Mouse (Mus musculus): ENCODE measurements at regions not wholly inside any gene's neighbourhood (a gene's known extent, or its start where the extent isn't known, plus 50 kb on each side); places are given as distances from the start of the nearest gene placed in this dataset.

DNA sequence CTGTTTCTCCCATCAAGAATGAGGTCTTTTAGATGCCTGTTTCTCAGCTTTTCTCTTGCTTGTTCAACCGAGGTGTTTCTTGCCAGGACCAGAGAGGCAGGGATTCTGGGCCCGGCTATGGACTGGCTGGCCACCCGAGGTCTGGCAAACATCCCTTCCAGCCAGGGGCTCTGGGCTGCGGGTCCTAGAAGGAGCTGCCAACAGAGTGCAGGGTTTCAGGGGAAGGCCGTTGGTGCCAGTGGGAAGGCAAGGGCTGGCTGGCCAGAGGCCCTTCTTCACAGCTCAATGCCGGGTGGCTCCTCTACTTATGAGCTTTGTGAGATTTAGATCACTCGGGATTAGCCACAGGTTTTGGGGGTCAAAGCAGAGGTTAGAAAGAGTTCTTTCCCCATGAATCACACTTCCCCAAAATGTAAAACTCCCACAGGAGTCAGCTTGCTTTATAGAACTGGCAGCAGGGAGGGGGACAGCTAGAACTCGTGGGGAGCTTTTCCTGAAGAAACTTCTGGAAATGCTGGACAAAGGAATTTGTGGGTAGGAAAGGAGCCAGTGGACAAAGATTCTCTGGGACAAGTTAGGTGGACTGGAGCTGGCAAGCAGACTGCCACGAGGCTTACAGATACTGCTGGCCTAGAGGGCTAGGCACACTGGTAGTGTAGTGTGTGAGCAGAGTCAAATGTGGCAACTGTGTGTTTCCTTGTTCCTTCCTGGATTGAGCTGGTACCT is 104.1 kb upstream of the Vps8 start:
- peak in 1 of 2 experiments; percentile 31 for DNase-seq (ENCODE audit: low spot score in 2 of 2)

DNA sequence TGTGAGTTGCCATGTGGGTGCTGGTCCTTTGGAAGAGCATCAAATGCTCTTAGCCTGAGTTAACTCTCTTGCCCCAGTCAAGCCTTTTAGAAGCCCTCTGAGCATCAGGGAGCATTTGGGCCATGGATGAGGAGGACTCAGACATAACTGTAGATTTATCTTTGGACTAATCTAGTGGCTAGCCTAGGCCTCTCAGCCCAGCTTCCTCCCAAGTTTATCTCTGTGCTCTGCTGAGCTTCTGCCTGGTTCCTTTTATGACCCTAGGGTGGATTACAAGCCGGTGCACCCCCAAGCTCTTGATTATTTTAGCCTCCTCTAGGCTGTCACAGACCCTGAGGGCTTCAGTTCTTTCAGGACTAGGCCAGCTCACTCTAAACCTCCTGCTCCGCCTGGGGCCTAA is 102.6 kb upstream of the Vps8 start:
- DNase-seq (ENCODE audit: low spot score in 2 of 2) = no peak

DNA sequence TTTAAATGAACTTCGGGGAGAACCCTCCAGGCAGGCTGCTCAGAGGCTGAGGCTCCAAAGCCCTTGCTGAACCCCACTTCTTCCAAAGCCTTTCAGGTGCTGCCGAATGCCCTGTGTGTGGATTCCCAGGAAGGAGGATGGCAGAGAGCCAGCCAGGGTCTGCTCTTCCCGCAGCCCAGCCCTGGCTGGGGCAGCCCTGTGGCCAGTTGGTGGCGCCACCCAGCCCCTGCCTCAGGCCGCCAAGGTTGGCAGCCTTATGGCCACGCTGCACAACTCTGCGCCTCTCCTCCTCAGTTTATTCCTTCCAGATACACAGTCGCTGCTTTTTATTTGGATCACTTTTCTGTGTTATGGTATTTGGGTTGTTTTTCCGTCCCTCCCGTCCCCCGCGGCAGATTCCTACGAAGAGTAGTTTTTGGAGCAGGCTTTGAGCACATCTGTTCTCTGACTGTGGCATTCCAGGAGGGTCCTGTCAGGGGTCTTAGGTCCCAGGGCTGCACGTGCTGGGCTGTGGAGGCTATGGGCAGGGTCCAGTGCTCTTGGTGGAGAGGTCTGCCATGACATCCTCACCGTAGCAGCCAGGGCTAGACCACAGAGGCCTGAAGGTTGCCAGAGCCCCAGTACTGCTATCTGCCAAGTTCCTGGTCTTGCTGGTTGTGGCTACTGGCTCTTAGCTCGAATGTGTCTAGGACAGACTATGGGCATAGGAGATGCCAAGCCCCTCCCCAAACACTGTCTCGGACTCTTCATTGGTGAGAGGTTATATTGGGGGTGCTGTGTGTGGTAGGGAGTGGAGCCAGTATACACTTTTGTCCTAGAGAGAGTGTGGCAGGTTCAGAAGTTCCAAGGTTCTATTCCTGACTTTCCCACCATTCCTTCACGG is 101.5 kb upstream of the Vps8 start:
- DNase-seq (ENCODE audit: low spot score in 2 of 2) = no peak

DNA sequence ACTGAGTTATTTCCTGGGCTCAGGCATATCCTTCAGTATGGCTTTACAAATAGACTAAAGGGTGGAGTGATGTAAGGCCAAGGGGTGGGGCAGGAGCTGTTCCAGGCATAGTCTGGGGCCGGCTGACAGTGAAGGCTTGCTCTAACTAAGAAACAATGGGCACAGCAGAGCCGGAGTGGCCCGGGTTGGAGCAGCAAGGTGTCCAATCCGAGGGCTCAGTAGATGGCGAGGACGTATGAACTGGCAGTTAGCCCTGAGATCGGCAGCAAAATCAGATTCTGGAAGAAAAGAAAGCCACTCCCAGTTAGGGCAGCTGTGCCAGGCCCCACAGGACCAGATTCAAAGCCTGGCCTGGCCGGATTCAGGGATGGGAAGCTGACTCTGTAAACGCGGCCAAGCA is 100.5 kb upstream of the Vps8 start:
- DNase-seq (ENCODE audit: low spot score in 2 of 2) = no peak

DNA sequence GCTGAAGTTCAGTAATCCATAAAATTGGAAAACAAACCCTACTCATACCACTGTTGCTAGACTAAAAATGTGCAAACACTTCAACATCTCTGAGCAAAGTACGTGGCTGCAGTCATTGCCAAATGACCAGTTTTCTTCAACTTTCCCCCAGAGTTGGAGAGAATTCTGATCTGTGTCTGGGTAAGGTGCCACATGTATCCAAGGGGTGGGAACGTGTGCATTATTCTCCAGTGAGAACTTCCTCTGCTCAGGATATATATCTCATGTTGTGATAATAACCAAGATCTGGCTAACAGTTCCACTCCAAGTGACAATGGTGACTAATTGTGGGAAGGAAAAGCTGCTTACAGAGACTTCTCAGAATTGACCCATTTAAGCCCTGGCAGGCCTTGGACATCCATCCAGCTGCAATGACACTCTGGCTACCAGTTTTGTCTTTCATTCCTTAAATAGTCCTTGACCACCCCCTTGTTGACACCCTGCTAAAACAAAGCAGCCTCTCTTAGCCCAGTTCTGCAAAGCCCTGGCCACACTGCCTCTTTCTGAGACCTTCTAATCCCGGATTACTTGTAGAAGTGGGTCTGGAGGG is 99.4 kb upstream of the Vps8 start:
- no peak for DNase-seq (ENCODE audit: low spot score in 2 of 2)

DNA sequence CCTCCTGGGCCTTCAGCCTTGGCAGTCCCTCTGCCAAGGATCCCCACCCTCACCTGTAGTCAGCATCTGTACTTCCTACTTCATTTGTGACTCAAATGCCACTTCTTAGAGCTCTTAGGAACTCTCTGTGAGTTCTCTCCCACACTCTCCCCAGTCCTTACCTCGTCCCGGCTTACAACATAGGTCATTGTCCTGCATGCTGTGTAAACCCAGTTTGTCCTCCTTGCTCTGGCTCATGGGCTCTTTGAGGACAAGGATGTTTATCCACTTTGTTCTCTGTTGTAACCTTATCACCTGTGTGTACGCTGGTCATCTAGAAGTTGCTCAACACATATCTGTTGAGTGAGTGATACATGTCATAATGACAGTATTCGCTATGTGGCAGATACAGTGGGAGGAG is 94.9 kb upstream of the Vps8 start:
- no peak for DNase-seq (ENCODE audit: low spot score in 2 of 2)

DNA sequence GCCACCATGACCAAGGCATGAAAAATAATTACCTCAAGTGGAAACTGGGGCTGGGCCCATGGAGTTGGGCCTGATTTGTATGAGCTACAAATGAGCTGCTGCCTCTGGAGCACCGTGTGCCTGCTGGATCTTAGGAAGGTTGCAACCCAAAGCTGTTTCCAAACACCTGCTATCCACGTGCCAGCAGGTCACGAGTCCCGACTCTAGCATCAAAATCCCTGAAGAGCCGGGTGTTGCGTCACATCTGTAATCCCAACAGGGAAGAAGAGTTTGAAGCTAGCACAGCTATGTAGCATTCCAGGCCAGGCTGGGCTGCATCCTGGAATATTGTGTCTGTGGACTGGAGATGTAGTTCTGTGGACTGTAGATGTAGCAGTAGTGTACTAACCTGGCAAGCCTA is 93.7 kb upstream of the Vps8 start:
- DNase-seq (ENCODE audit: low spot score in 2 of 2) = no peak

DNA sequence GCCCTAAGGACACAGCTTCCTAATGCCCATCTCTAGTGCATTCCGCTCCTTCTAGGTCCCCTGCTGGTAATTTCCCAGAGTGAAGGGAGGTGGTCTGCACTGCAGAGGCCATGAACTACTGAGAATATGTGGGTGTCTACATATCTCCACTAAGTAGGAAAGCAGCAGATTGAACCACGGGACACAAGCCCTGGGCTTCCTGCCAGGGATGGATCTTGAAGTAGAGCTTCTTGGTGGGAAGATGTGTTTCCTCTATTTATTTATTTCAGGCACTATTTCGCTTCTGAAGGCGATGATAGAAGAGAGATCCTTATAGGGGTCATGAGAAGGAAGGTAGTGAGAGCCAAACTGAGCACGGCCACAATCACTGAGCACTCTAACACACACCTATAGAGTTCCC is 91.7 kb upstream of the Vps8 start:
- DNase-seq (ENCODE audit: low spot score in 2 of 2) = no peak

DNA sequence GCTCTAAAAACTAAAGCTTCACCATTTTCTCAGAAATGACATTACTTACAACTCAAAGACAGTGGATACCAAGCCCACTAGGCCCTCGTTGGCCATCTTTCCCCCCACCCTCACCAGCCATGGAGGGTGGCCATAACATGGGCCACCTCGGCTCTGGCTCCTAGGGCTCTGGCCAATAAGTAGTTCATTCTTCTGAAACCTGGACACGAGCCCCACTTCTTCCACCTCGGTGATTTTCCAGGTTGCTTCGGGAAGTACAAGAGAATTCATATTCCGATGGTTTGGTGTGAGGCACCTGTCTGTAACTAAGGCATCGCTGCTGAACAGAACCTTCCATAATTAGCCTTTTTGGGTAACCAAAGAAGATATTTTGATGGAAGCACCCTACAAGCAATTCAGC is 90.5 kb upstream of the Vps8 start:
- peak in 1 of 2 experiments; percentile 22 for DNase-seq (ENCODE audit: low spot score in 2 of 2)

DNA sequence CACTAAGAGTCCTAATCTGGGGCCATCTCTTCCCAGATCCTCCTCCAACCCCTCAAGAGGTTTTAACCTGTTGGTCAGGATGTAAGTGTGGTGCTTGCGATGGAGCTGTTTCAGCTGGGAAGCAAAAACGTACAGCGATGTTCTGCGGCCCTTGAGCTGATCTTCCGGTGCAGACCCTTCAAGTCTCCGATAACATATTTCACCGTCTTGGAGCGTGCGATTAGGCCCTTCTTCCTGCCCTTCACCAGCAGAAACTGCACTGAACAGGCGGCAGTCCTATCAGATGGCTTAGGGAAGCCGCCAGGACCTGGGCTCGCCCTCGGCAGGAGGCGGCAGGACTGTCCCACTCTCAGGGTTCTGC is 90.1 kb upstream of the Vps8 start:
- no peak for DNase-seq (ENCODE audit: low spot score in 2 of 2)

DNA sequence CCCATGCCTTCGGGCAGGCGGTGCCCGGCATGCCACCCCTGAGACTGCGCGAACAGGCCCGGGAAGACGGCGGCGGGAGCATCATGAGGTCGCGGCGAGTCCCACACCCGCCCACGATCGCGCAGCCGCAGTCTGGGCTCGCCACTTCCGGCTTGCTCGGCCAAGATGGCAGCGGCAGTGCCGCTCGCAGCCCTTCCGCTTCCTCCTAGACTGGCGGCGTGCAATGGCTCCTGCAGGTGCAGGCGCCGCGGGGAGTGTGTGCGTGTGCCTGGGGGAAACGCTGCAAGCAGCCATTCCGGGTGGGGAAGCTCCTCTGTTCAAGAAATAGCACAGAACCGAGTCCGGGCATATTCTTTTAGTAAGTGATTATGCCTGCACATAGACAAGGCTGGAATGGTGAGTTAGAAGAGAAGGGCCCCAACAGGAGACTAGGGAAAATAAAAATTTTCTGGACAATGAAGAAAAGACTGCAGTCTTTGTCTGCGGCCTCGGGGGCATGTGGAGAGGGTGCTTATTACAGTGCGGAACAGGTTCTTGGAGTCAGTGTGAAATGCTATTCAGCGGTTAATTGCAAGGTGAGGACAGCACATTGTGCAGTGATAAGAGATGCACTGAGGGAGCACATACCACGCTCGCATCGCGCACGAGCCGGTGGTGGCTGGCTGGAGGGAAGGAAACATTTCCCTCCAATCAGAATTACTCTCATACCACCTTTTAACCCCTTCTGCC is 89.5 kb upstream of the Vps8 start:
- peak; percentile 94 to 95 for DNase-seq (ENCODE audit: low spot score in 2 of 2)

DNA sequence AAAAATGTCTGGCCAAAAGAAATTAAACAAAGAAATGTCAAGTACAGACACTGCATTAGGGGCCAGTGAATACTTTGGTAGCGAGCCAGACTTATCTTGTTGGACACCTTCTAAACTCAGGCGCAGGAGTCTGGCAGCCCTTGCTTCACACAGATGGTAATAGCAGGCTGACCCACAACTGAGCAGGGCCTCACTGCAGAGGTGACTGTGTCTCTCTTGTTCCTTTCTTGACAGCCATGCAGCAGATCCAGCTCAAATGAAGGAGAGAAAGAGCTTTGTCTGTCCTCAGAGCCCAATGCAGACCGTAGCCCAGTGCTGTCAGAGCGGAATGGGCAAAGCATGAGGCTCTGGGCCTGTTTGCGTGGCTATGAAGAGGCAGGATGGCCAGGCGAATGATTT is 83.9 kb upstream of the Vps8 start:
- no peak for DNase-seq (ENCODE audit: low spot score in 2 of 2)

DNA sequence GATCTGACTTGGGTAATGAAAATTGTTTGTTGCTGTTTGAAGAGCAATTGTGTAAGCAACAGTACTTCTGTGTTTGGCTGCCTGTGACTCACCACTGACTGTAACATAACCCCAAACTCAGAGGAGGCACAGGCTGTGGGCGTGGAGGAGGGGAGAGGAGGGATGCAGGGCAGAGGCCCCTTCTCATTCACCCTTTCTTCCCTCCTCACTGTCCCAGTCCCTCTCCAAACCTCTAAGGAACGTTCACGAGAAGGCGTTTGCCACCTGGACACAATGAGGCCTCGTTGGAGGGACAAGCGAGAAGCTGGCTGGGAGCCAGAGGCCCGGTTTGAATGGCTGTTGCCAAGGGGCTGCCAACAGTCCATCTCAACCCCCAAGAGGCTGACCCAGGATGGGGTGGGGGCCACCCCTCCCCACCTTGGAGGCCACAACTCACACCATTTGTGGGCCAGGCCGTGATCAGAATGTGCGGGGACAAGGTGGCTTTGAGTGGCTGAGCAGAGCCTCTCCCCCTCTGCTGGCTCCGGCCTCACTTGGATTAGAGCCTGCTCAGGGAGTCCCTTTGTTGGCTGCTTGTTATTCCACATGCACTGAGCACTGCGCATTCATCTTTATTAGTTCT is 83.3 kb upstream of the Vps8 start:
- peak; percentile 20 to 60 for DNase-seq (ENCODE audit: low spot score in 2 of 2)

DNA sequence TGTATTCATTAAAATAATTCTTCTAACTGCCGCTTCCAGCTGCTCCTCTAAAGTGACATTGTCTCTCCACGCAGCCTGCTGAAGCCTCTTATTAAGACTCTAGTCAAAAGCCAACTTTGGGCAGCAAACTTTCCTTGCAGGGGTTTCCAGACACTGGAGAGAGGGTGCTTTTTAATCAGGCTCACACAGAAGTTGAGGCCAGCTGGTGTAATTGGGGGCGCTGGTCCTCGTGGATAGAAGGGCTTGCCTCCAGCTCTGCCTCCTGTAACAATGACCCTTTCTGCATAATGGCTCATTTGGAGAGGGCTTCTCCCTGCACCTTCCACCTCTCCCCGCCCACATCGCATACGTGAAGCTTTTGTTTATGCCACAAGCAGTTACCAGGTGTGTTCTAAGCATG is 82.8 kb upstream of the Vps8 start:
- DNase-seq (ENCODE audit: low spot score in 2 of 2) = no peak

DNA sequence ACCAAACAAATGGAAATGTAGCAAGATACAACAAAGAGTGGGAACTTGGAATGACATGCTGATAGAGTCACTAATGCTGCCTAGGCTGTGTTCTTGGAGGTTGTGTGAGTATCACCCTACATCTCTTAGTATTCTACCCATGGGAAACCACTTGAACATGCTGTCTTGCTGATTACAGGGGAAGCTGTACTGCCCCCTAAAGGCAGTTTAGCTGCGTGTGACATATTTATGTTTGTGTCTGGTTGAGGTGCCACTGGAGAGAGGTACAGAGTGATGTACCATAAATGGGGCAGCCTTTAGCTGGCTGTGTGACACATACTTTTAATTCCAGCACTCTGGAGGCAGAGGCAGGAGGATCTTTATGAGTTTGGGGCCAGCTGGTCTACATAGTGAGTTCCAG is 73.0 kb upstream of the Vps8 start:
- no peak for DNase-seq (ENCODE audit: low spot score in 2 of 2)

DNA sequence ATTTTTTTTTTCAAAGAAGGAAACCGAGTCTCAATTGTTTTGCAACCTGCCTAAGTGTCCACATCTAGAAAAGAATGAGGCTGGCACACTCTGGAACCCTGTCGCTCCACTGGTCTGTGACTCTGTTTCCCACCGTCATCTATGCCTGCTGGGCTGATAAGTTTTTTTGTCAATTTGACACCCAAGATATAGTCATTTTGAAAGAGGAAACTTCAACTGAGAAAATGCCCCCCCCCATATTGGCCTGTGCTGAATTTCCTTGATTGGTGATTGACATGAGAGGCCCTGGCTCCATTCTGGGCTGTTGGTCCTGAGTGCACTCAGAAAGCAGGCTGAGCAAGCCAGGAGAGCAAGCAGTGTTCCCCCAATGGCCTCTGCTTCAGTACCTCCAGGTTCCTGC is 71.6 kb upstream of the Vps8 start:
- DNase-seq (ENCODE audit: low spot score in 2 of 2) = no peak

DNA sequence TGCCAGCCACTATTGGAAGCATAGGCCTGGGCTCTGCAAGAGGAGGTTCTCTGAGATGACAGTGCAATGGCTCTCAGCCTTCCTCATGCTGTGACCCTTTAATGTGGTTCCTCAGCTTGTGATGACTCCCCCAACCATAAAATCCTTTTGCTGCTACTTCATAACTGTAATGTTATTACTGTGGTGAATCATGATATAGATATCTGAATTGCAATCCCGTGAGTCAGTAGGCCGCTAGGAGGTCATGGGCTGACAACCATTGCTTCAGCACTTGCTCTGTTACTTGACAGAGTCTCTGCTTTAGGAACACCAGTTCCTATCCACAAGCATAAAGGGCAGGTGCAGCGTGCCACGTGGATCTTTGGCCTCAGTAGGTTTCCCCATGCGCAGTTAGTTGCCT is 69.8 kb upstream of the Vps8 start:
- DNase-seq (ENCODE audit: low spot score in 2 of 2) = no peak

DNA sequence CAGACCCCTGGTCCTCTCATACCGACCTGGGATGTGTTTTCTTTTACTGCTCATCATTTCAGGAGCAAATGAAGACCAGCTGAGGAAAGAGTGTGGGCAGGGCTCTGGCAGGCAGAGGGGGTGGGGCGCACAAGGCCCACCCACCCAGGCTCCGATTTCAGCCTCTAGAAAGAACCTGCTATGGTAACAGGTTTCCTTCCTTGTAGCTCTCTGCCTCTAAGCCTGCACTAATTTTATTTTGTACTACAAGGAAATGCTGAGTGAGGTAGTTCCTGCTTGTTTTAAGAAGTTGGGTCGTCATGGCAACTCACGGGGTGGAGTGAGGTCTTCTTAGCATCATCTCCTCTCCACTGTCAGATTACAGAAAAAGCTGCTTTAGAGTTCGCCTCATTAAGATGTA is 69.4 kb upstream of the Vps8 start:
- peak; percentile 32 to 68 for DNase-seq (ENCODE audit: low spot score in 2 of 2)

DNA sequence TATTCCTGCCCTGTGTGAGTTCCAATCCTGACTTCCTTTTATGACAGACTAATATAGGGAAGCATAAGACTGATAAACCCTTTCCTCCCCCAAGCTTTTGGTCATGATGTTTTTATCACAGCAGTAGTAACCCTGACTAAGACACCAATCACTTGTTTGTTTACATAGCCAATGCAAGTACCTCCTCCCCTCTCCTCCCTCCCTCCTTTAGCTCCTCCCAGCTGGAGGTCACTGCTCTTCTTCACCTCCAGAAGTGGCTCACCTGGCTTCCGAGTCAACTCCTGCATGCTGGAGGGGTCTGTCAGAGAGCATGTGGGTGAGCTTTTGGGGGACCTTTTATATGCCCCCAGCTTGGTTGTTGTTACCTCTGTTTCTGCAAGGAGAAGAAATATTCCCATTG is 67.3 kb upstream of the Vps8 start:
- no peak for DNase-seq (ENCODE audit: low spot score in 2 of 2)

DNA sequence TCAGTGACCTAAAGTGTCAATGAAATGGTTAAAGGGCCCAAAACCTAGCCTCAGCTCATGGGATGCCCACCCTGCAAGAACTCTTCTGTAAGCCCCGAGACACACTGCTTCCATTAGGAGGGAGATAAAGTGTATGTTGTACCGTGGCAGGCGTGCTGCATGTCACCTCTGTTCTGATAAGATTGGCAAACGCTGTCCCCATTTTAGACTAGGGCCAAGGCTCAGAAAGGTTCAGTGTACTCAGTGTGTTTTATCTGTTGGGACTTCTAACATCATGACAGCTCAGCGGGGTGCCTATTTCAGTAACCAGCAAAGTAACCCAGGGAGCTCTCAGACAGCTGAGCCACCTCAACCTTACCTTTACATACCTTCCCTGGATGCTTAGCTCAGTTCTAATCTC is 65.5 kb upstream of the Vps8 start:
- DNase-seq (ENCODE audit: low spot score in 2 of 2) = no peak

DNA sequence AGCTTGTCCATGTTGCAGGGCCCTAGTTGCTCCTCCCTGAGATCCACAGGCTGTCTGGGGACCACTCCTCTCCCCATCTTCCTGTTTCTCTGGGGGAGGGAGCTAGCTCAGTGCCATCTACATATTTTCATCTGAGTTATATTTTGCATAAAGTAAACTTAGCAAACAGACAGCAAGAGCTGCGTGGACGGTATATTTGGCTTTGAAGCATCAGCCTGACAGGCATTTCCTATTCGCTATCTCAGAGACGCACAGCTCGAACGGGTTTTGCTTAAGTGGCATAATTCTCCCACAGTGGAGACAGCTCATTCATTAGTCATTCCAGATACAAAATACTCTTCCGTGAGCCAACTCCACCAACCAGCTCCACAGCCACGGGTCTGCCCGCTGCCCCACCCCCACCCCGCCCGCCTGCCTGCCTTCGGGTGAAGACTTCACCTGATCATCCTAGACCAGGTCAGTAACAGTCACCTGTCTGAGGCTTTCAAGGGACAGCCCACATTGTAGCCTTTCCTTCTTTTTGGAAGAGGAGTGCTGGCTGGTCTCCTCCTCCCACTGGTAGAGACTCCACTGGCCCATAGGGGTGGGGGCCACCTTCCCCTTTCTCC is 64.5 kb upstream of the Vps8 start:
- DNase-seq (ENCODE audit: low spot score in 2 of 2) = peak; percentile 33 to 68
